Mouse (Mus musculus) erythroblast, embryonic 14.5 days (primary cell): ENCODE results near the gene Hexim1.

ENCODE experiments used
- GATA1 ChIP-seq: IDR thresholded peaks from 2 replicates; pipeline ENCODE4 v1.6.1; 2012; ENCODE audit warnings: low read length, inconsistent platforms, mixed read lengths
- TAL1 ChIP-seq: IDR thresholded peaks from 3 replicates; pipeline ENCODE4 v1.6.1; 2012; ENCODE audit warnings: low read length, inconsistent platforms, mixed read lengths

DNA sequence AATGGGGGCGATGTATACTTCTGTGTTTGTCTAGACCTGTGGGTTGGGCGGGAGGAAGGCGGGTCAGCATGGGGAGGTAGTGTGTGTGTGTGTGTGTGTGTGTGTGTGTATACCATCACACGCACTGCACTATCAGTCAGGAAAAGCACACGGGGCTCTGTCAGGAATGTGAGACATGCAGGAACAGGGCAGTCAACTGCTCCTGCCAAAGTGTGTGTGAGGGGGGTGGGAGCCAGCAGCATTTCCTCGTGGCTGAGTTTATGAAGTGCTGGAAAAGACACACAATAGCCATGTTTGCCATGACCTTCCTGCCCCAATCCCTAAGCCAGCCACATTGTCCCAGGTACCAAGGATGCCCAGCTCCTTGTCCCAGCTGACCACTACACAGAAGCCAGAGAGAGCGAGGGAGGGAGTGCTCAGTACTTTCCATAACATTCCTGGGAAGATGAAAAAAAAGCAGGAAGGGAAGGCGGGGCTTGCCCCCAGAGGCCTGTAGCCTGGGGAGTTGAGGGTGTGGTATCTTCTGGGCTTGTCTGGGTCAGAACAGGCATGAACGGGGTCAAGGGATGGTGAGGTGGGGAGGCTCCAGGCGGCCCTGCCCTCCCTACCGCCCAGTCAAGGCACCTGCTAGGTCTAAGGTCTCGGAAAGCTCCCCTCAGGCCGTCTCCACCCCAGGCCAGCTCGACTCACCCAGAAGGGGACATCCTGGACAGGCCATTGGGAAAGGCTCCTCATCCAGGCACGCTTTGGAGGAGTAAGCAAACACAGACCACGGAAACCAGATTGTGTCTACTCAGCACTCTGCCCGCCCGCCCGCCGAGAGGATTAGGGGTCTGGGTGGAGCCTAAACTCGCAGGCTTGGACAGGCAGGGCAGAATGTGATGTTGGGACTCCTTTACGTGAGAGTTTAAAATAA lies 18.8 kb upstream of the Hexim1 start:
- TF ChIP-seq GATA1 (no peak), TAL1 (no peak)
